Comparison of ENCODE assay signal across 26 mouse cellular contexts in genomic region chr9:75019181-75019580, GRCm38 (mm10).
"Had no signal": no experiment of that assay in that cellular context is flagged by ENCODE, and none has a peak within 500 bp of the region (broad histone marks: within the 10 kb centered on the region; RNA-seq: fewer than 3 reads in every experiment).

No protein-coding gene starts in this region.

- DNase-seq: gastrocnemius, postnatal 14 days; gastrocnemius, postnatal 36 days; heart, adult 18-20 months; heart, postnatal 10 days; heart, postnatal 4 days; kidney, adult 18-20 months; kidney, adult 8-10 months; kidney, postnatal 10 days; kidney, postnatal 25 days; kidney, postnatal 4 days; layer of hippocampus, postnatal 36 days; left cerebral cortex, postnatal 4 days had no signal

- H3K27me3 ChIP-seq: heart, embryonic 12.5 days; hindbrain, embryonic 12.5 days; intestine, embryonic 15.5 days; limb, embryonic 13.5 days; limb, embryonic 15.5 days had no signal

- ATAC-seq: hindbrain, embryonic 16.5 days; inflammation-experienced regulatory T-cells, adult 6 months; intestine, embryonic 15.5 days; intestine, postnatal 0 days had no signal

- H3K9ac ChIP-seq: heart, embryonic 12.5 days; hindbrain, embryonic 12.5 days; hindbrain, embryonic 14.5 days; intestine, embryonic 15.5 days; limb, embryonic 13.5 days; limb, embryonic 15.5 days; liver, embryonic 14.5 days had no signal

- H3K4me1 ChIP-seq: hindbrain, embryonic 12.5 days; intestine, embryonic 15.5 days; limb, embryonic 13.5 days; limb, embryonic 15.5 days had no signal

- H3K36me3 ChIP-seq: intestine, embryonic 15.5 days had no signal

- H3K4me2 ChIP-seq: heart, embryonic 12.5 days; hindbrain, embryonic 12.5 days; hindbrain, embryonic 14.5 days; intestine, embryonic 15.5 days; limb, embryonic 13.5 days; limb, embryonic 15.5 days; liver, embryonic 11.5 days had no signal

- H3K27ac ChIP-seq: heart, embryonic 10.5 days; hindbrain, embryonic 10.5 days; hindbrain, embryonic 12.5 days; hindbrain, embryonic 14.5 days; intestine, embryonic 15.5 days; layer of hippocampus, adult 2 months; limb, embryonic 13.5 days; limb, embryonic 15.5 days; liver, embryonic 14.5 days had no signal

- H3K9me3 ChIP-seq: heart, embryonic 10.5 days; heart, embryonic 12.5 days; hindbrain, embryonic 10.5 days; hindbrain, embryonic 12.5 days; intestine, embryonic 15.5 days; limb, embryonic 13.5 days; limb, embryonic 15.5 days had no signal

- H3K4me3 ChIP-seq: heart, embryonic 10.5 days; heart, embryonic 12.5 days; hindbrain, embryonic 10.5 days; hindbrain, embryonic 12.5 days; intestine, embryonic 15.5 days; layer of hippocampus, adult 2 months; limb, embryonic 13.5 days; limb, embryonic 15.5 days had no signal
